Mouse (Mus musculus): ENCODE data around the gene Edil3. TPM values are rescaled to one million over a fixed set of nuclear protein-coding genes. Genes with fewer than 3 reads are reported as not detected.

Gene Edil3
- 45.3 and 51.4 TPM in 2 replicates for polyA plus RNA-seq (2012; rRNA removed)

DNA sequence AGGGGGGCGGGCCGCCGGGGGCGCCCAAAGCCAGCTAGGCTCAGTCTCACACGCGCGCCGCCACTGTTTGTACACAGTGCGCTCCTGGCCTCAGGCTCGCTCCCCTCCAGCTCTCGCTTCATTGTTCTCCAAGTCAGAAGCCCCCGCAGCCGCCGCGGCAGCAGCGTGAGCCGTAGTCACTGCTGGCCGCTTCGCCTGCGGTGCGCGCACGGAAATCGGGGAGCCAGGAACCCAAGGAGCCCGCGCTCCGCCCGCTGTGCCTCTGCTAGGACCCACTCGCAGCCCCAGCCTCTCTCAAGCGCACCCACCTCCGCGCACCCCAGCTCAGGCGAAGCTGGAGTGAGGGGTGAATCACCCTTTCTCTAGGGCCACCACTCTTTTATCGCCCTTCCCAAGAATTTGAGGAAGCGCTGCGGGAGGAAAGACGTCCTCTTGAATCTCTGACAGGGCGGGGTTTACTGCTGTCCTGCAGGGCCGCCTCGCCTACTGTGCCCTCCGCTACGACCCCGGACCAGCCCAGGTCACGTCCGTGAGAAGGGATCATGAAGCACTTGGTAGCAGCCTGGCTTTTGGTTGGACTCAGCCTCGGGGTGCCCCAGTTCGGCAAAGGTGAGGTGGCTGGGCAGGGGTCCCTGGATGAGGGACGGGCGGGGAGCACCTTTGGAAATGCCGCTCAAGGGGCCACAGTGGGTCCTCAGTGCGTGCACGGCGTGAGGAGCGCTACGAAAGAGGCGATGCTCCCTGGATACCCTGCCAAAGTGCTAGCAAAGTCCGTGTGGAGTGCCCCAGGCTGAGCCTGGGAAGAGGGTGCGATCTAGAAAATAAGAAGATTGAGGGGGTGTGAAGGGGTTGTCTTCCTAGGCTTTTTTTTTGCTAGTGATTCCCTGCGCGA is at the start of gene Edil3:
TSS of gene Edil3 (plus strand) at position 33 of the 892 bp plus-strand sequence.
- peak in 1 of 2 experiments; percentile 24 for DNase-seq
- Histone ChIP-seq H3K27ac (ENCODE audit: insufficient read depth, low read length) (peak within 1 kb of the TSS; percentile 17; the same call in 1 of the 2 replicates), H3K27me3 (ENCODE audit: control insufficient read depth, insufficient read depth, low read length) (no peaks in the 10 kb centered on the region; the same call in 1 of the 2 replicates), H3K4me3 (replicated peaks; ENCODE audit: insufficient read depth, low read depth, low read length) (peak within 1 kb of the TSS; percentile 58), H3K4me1 (ENCODE audit: control insufficient read depth, insufficient read depth, low read length) (no peaks in the 10 kb centered on the region)
- TF ChIP-seq POLR2A (IDR thresholded peaks at IDR 0.05; ENCODE audit: borderline replicate concordance, insufficient read depth, low read length) (no peak), CTCF (IDR thresholded peaks at IDR 0.05; ENCODE audit: borderline replicate concordance, insufficient read depth, low read depth, low read length) (no peak)
- WGBS: under 1% methylated on average over 59 of the region's 60 CpGs

DNA sequence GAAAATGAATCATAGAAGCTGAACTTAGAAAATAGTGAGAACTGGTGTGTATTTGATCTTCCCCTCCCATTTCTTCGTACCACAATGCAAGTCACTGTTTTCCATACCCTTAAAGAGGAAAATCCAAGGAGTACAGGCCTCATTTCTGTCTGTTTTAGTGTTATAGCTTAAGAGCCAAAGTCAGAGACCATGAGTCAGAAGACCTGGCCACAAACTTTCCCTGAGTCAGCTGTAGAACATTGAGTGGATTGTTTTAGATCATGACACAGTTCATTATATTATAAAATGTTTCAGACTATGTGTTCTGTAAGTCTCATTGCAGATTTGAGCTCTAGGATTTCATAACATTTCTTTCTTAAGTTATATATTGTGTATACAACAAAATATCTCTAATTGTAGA is 22.1 kb upstream of the Edil3 start:
- WGBS: 92% methylated on average over 1 of the region's 1 CpGs
- Histone ChIP-seq H3K27ac (ENCODE audit: insufficient read depth, low read length) (no peak overlapping the region), H3K4me3 (replicated peaks; ENCODE audit: insufficient read depth, low read depth, low read length) (no peak overlapping the region), H3K4me1 (ENCODE audit: control insufficient read depth, insufficient read depth, low read length) (no peaks in the 10 kb centered on the region), H3K27me3 (ENCODE audit: control insufficient read depth, insufficient read depth, low read length) (no peaks in the 10 kb centered on the region)
- DNase-seq: no peak
- TF ChIP-seq CTCF (IDR thresholded peaks at IDR 0.05; ENCODE audit: borderline replicate concordance, insufficient read depth, low read depth, low read length): no peak
- TF ChIP-seq POLR2A (IDR thresholded peaks at IDR 0.05; ENCODE audit: borderline replicate concordance, insufficient read depth, low read length): no peak

DNA sequence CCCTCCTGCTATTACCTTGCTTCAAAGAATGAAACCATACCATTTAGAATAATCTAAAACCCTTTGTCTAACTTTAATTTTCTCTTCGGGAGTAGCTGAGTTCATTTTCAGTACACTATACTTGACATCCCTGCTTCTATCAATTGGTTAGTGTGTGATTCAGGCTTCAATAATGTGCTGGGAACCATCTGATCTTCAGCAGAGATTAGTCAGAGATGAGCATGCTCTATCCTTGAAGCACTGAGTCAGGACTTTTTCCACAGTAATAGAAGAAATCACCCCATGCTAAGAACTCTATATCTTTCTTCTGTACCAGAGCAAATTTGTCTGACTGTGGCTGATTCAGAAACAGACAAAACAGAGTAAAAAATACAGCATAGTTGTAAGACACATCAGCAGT is 20.3 kb upstream of the Edil3 start:
- no peak overlapping the region for H3K27ac ChIP-seq (ENCODE audit: insufficient read depth, low read length)
- no peak for DNase-seq
- no peaks in the 10 kb centered on the region for H3K27me3 ChIP-seq (ENCODE audit: control insufficient read depth, insufficient read depth, low read length)
- 91% methylated on average over 1 of the region's 1 CpGs for WGBS
- TF ChIP-seq POLR2A (IDR thresholded peaks at IDR 0.05; ENCODE audit: borderline replicate concordance, insufficient read depth, low read length): no peak
- no peak for TF ChIP-seq CTCF (IDR thresholded peaks at IDR 0.05; ENCODE audit: borderline replicate concordance, insufficient read depth, low read depth, low read length)
- H3K4me3 ChIP-seq (replicated peaks; ENCODE audit: insufficient read depth, low read depth, low read length): no peak overlapping the region
- H3K4me1 ChIP-seq (ENCODE audit: control insufficient read depth, insufficient read depth, low read length): no peaks in the 10 kb centered on the region

DNA sequence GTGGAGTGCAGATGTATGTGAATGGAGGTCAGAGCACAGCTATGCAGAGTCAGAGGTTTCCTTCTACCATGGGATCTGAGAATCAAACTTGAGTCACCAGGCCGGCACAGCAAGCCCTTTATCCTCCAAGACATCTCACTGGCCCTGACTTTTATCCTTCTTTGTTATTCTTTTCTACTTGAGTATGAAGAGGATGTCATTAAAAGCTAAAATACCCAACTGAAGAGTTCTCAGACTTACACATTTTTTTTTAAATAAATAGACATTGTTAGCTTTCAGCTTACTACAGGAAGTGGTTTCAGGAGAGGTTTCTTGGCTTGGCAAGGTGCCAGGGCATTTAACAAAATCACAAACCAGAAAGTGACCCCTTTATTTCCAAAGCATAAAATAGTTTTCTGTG is 15.4 kb upstream of the Edil3 start:
- no peak overlapping the region for H3K4me3 ChIP-seq (replicated peaks; ENCODE audit: insufficient read depth, low read depth, low read length)
- H3K27ac ChIP-seq (ENCODE audit: insufficient read depth, low read length): no peak overlapping the region
- WGBS: 63% methylated on average over 1 of the region's 1 CpGs
- no peak for DNase-seq
- no peaks in the 10 kb centered on the region for H3K27me3 ChIP-seq (ENCODE audit: control insufficient read depth, insufficient read depth, low read length)
- TF ChIP-seq POLR2A (IDR thresholded peaks at IDR 0.05; ENCODE audit: borderline replicate concordance, insufficient read depth, low read length): no peak
- no peaks in the 10 kb centered on the region for H3K4me1 ChIP-seq (ENCODE audit: control insufficient read depth, insufficient read depth, low read length)

DNA sequence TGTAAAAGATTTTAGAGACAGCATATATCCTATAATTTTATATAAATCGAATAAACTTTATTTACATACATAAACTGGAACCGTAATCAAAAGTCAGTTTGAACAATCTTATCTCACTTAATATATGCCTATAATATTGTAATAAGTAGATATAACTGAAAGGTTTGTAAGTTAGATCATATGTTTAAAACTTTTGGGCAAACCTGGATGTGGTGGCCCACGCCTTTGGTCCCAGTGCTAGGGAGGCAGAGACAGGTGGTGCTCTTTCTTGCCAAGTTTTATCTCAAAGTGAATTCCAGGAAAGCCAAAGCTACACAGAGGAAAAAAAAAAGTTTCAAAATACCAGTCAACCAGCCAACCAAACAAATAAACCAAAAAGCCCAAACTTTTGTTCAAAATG is 15.0 kb upstream of the Edil3 start:
- Histone ChIP-seq H3K4me1 (ENCODE audit: control insufficient read depth, insufficient read depth, low read length) (no peaks in the 10 kb centered on the region), H3K27me3 (ENCODE audit: control insufficient read depth, insufficient read depth, low read length) (no peaks in the 10 kb centered on the region), H3K4me3 (replicated peaks; ENCODE audit: insufficient read depth, low read depth, low read length) (no peak overlapping the region), H3K27ac (ENCODE audit: insufficient read depth, low read length) (no peak overlapping the region)
- no peak for DNase-seq
- TF ChIP-seq POLR2A (IDR thresholded peaks at IDR 0.05; ENCODE audit: borderline replicate concordance, insufficient read depth, low read length) (no peak), CTCF (IDR thresholded peaks at IDR 0.05; ENCODE audit: borderline replicate concordance, insufficient read depth, low read depth, low read length) (no peak)
- WGBS: 85% methylated on average over 3 of the region's 3 CpGs

DNA sequence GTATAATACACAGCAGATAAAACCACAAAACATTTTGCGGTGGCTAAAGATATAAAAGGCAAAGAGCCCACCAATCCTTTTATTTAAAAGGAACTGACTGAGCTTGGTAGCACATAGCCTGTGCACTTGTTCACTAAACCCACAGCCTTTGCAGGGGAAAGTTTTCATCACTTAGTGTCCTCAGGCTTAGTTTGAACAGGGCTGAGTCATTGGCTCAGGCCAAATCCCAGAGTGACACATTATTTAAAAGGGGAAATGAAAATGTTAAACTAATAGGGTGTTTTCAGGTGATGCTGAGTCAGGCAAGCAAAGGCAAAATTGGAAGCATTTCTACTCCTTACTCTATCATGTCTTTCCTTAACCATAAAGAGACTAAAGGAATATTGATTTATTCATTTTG is 11.2 kb upstream of the Edil3 start:
- no peak overlapping the region for H3K4me3 ChIP-seq (replicated peaks; ENCODE audit: insufficient read depth, low read depth, low read length)
- TF ChIP-seq CTCF (IDR thresholded peaks at IDR 0.05; ENCODE audit: borderline replicate concordance, insufficient read depth, low read depth, low read length) (no peak), POLR2A (IDR thresholded peaks at IDR 0.05; ENCODE audit: borderline replicate concordance, insufficient read depth, low read length) (no peak)
- 95% methylated on average over 1 of the region's 1 CpGs for WGBS
- H3K4me1 ChIP-seq (ENCODE audit: control insufficient read depth, insufficient read depth, low read length): no peaks in the 10 kb centered on the region
- no peak for DNase-seq
- H3K27me3 ChIP-seq (ENCODE audit: control insufficient read depth, insufficient read depth, low read length): no peaks in the 10 kb centered on the region
- H3K27ac ChIP-seq (ENCODE audit: insufficient read depth, low read length): no peak overlapping the region

DNA sequence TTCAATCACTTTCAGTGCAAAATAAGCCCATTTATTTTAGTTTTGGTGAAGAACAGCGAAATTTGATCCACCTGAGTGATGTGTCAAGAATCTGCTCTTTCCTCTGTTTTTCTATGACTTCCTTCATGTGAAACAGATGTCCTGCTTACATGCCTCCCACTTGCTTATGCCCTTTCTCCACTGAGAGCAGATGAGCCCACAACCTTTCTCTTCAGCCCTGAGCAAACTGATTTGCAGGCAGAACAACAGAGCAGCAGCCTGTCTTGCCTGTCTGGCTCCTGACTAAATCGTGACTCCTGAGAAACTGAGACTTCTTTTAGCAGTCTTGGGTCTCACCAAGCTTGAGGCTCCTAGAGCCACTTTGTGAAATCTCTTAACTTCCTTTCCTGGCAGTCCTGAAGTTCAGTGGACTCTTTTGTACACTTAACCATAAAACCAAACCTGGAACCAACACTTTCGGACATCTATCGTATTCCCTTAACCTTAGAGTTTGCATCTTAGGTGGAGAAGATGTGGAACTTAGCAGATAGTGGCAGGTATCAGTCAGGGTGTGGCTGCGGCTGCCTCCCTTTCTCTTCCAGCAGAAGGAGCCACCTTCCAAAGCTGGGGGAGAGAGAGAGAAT is 475 bp upstream of the Edil3 start:
- Histone ChIP-seq H3K4me3 (replicated peaks; ENCODE audit: insufficient read depth, low read depth, low read length) (peak overlapping the region; percentile 20), H3K4me1 (ENCODE audit: control insufficient read depth, insufficient read depth, low read length) (no peaks in the 10 kb centered on the region), H3K27ac (ENCODE audit: insufficient read depth, low read length) (no peak overlapping the region), H3K27me3 (ENCODE audit: control insufficient read depth, insufficient read depth, low read length) (no peaks in the 10 kb centered on the region; the same call in 1 of the 2 replicates)
- WGBS: 32% methylated on average over 5 of the region's 5 CpGs
- TF ChIP-seq POLR2A (IDR thresholded peaks at IDR 0.05; ENCODE audit: borderline replicate concordance, insufficient read depth, low read length): no peak
- TF ChIP-seq CTCF (IDR thresholded peaks at IDR 0.05; ENCODE audit: borderline replicate concordance, insufficient read depth, low read depth, low read length): no peak
- no peak for DNase-seq

All from cerebellum, adult 2 months (tissue).